Mouse (Mus musculus) c-Kit-positive CD71-positive TER-119-positive erythroid progenitor cells, embryonic 14.5 days (primary cell): ENCODE data around the gene Med27.

Source experiments
- DNase-seq: peaks from one replicate; pipeline ENCODE4 v3.0.0-alpha.2; 2013; ENCODE audit warnings: low spot score

Med27 gene

DNA sequence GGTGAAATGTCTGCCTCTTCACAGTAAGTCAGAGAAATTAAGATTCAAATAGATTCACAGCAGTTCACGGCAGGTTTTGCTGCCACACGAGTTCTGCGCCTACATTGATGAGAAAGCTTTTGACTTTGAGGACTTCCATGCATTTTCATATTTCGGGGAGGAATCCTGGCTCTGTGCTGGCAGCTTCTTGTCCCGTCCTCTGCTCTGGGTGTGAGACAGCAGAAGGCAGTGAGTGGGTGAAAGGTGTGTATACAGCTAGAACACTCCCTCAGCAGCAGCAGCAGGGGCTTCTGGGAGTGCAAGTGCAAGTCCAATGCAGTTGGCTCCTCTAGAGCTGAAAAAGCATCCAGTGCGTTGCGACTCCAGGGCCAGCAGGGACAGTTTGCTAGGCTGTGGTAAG lies 53.6 kb downstream of the Med27 start:
- no peak for DNase-seq

- DNase-seq: no peak
Observed at GRCm38 (mm10) chr2:29400812-29401211, 54.2 kb downstream of the Med27 start.

- DNase-seq: no peak
Observed at GRCm38 (mm10) chr2:29401868-29402267, 55.2 kb downstream of the Med27 start.

DNA sequence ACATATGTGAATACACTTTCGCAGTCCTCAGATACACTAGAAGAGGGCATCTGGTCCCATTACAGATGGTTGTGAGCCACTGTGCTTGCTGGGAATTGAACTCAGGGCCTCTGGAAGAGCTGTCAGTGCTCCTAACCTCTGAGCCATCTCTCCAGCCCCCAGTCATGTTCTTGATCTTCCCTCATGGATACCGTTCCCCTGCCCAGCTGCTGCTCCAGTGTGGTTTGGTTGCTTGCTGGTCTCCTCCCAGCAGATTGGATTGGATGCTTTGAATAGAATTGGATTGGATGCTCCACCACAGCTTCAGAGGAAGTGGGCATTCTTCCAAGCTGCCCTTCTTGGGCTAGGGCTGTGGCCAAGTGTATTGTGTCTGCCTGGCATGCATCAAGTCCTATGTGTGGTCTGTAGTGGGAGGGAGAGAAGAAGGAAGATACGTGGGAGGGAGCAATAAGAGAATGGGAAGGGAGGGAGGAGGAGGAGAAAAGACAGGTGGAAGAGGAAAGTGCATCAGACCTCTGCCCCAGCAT lies 56.0 kb downstream of the Med27 start:
- no peak for DNase-seq

GRCm38 (mm10) chr2:29403799-29404530 lies 57.3 kb downstream of the Med27 start:
- no peak for DNase-seq

GRCm38 (mm10) chr2:29404931-29405330 lies 58.3 kb downstream of the Med27 start:
- no peak for DNase-seq

DNA sequence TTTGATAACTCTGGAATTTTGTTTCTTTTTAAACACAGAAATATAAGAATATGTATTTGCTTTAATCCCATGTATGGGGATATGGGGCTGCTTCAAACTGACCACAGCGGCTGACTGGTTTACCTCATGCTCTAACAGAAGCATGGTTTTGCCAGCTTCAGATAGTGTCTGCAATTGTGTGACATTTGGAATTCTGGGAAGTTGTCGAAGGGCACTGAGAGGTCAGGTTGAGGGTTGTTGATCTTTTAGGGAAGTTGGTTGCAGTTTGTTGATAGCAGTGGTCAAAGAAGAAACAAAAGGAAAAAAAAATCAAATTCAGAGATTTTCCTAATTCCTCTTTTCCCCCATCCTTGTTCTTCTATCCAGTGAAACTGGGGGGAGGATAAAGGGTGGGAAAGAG lies 59.2 kb downstream of the Med27 start:
- DNase-seq: no peak

GRCm38 (mm10) chr2:29407350-29407749 lies 60.7 kb downstream of the Med27 start:
- no peak for DNase-seq

DNA sequence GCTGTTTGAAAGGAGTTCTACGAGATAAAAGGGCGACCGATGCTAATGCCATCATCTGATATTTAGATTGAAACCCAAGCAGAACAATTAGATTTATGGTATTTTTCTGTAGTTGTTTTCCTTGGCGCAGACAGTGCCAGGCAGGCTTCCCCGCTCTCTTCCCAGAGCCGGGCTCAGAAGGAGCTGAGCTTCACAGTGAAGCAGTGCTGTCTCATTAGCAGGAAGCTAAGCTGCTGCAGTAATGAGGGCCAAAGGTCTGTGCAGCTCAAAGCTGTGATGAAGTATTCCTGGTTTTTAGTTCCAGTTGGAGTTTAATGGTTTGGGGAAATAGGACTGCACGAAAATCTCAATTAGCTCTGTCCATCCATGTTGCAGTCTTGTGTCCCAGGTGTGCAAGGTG lies 61.1 kb downstream of the Med27 start:
- DNase-seq: no peak

GRCm38 (mm10) chr2:29410884-29411283 lies 64.3 kb downstream of the Med27 start:
- no peak for DNase-seq

DNA sequence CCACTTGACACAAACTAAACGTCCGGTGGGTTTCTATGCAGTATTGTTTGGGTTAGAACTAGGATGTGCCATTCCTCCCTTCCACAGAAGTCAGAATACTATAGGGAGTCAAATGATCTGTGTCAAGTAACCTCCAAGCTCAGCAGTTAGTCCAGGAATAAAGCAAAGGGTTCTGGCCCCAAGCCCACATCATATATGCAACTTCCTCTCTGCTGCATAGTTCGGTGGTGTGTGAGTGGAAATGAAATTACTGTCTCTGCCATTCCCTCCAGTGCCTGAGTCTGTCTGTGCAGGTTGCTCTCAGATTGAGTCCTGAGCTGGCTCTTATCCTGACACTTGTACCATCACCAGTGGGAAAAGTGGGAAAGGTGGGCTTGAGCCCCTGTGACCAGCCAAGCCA lies 65.8 kb downstream of the Med27 start:
- no peak for DNase-seq

DNA sequence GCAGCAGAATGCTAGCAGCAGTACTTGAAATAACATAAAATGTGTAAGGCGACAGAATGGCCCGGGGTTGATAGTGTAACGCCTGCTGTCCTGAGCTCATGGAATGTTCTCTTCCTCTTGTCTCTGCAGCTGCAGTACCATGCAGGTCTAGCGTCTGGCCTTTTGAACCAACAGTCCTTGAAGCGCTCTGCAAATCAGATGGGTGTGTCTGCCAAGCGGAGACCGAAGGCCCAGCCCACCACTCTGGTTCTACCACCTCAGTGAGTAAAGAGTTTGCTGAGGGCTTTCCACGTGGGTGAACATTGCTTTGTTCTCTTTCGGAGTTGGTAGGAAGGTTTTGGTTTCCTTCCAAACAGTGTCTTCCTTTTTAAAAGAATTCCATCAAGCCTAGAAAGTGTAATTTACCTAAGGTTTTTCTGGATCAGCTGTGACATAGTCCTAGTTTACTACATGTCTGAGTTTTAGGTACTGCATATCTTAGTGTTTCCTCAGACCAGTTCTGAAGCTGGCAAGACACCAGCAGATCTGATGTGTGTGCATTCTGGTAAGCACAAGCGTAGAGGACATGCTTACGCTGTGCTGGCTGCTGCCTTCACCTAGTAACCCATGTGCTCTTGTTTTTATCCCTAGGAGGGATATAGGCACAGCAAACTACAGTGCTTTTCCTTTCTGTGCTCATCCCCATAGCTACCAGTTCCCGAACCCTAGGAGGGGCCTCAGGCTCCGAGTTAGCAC lies 66.8 kb downstream of the Med27 start:
- DNase-seq: no peak

- no peak for DNase-seq
Observed at GRCm38 (mm10) chr2:29414852-29415473, 68.3 kb downstream of the Med27 start.

DNA sequence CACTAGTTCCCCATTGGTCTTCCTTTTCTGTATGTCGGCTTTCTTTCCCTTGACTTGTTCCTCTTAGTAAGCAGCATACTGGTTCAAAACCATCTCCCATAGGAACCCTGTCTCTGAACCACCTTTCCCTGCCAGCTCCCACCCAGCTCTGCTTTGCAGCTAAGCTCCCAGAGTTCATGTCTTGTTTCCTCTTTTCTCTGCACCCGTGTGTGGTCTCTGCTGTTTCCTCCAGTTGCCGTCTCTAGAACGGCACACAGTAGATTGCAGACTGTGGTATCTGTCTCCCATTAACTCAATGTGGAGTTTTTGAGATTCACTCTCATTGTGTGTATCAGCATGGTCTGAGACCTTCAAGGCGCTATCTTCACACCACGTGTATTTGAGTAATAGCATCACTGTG lies 71.9 kb downstream of the Med27 start:
- DNase-seq: no peak

GRCm38 (mm10) chr2:29419434-29419833 lies 72.8 kb downstream of the Med27 start:
- no peak for DNase-seq

DNA sequence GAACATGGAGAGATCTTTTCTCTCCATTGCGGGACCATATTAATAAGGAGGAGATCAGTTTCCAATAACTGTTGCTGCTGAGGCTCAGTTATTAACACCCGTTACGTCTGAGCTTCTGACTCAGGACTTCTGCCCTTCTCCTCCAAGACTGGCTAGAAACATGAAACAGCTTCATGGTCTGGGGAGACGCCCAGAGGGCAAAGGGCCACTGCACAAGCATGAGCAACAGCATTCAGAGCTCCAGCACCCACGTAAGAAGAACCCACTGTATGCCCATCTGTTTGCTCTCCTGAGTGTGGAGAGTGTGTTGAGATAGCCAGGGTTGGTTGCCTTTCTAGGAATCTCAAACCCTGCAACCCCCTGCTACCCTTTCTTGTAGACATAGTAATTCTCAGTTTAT lies 73.3 kb downstream of the Med27 start:
- DNase-seq: no peak

GRCm38 (mm10) chr2:29422126-29422840 lies 75.7 kb downstream of the Med27 start:
- DNase-seq: no peak

GRCm38 (mm10) chr2:29423059-29423458 lies 76.4 kb downstream of the Med27 start:
- no peak for DNase-seq

- no peak for DNase-seq
Observed at GRCm38 (mm10) chr2:29425386-29425785, 78.8 kb downstream of the Med27 start.

- DNase-seq: no peak
Observed at GRCm38 (mm10) chr2:29426684-29427083, 80.1 kb downstream of the Med27 start.

GRCm38 (mm10) chr2:29432565-29432964 lies 85.9 kb downstream of the Med27 start:
- peak; percentile 46 for DNase-seq

DNA sequence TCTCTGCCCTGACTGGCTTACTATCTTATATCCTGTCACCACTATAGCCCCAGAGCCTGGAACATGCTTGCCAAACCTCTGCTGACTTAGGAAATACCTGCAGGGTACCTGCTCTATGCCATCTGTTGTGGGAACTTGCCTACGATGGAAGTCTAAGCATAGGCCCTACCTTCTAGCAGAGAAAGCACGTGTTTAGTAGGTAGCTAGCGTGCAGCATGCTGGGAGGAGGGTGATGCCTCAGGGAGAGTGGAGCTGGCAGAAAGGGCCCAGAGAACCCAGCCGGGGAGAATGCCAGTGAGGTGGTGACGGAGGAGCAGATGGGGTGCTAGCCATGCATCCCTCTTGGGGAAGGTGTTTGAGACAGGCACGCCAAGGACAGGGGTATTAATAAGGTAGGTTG lies 89.8 kb downstream of the Med27 start:
- no peak for DNase-seq
